Mouse (Mus musculus) CH12.LX (cell line): ENCODE results near the gene Prkn. TPM values are rescaled to one million over a fixed set of nuclear protein-coding genes. Genes with fewer than 3 reads are reported as not detected.

ENCODE experiments used
- DNase-seq: peaks from one replicate; pipeline ENCODE4 v3.0.0-alpha.2; 2013; ENCODE audit errors: extremely low read depth
- H3K27ac ChIP-seq: 2 replicates; pipeline ENCODE4 v1.5.1; 2012; ENCODE audit warnings: low read depth, mild to moderate bottlenecking, control low read depth, moderate library complexity; ENCODE audit not compliant: insufficient read depth
- H3K27me3 ChIP-seq: replicated peaks from 2 replicates; pipeline ENCODE3; 2012; ENCODE audit warnings: inconsistent platforms
- H3K36me3 ChIP-seq, 2 experiments: replicated peaks in 1 of 2; 2 replicates each; pipeline versions ENCODE3 to v1.6.1; 2012; ENCODE audit warnings: inconsistent platforms in 1 of 2, low read length in 1 of 2, mild to moderate bottlenecking in 1 of 2, mixed read lengths in 1 of 2, moderate library complexity in 1 of 2; ENCODE audit not compliant: control insufficient read depth in 1 of 2, insufficient read depth in 1 of 2
- H3K4me1 ChIP-seq, 2 experiments: 2 replicates each; pipeline ENCODE4 v1.6.1; 2012; ENCODE audit warnings: inconsistent platforms in 1 of 2, moderate library complexity in 1 of 2; ENCODE audit not compliant: insufficient read depth in 2 of 2, control insufficient read depth in 1 of 2
- H3K4me2 ChIP-seq: 2 replicates; pipeline ENCODE4 v1.6.1; 2012; ENCODE audit warnings: low read depth, mild to moderate bottlenecking, control low read depth; ENCODE audit not compliant: poor library complexity, insufficient read depth, severe bottlenecking
- H3K4me3 ChIP-seq, 3 experiments: fragments of 150-350 bp in 1 of 3; sonication (generic) in 1 of 3; replicated peaks in 1 of 3; 2 replicates each; pipeline versions ENCODE3 to v1.5.1; 2011 to 2012; ENCODE audit warnings: low read depth in 2 of 3, low read length in 2 of 3, mild to moderate bottlenecking in 2 of 3, moderate library complexity in 2 of 3, control low read depth in 1 of 3, improper control_type of control experiment in 1 of 3, inconsistent platforms in 1 of 3, mixed read lengths in 1 of 3; ENCODE audit not compliant: poor library complexity in 1 of 3
- H3K79me2 ChIP-seq: replicated peaks from 2 replicates; pipeline ENCODE4 v1.6.1; 2012; ENCODE audit warnings: mild to moderate bottlenecking, moderate library complexity; ENCODE audit not compliant: control insufficient read depth, poor library complexity, insufficient read depth, severe bottlenecking; ENCODE audit errors: extremely low read depth
- H3K9ac ChIP-seq: 2 replicates; pipeline ENCODE4 v1.6.1; 2012; ENCODE audit warnings: low read depth, mild to moderate bottlenecking, control low read depth, moderate library complexity; ENCODE audit not compliant: insufficient read depth
- H3K9me3 ChIP-seq: replicated peaks from 2 replicates; pipeline ENCODE3; 2012; ENCODE audit warnings: low read length, inconsistent platforms, mixed read lengths
- BHLHE40 ChIP-seq: IDR thresholded peaks from 2 replicates; pipeline ENCODE4 v1.6.1; 2011; ENCODE audit warnings: mild to moderate bottlenecking, low read depth, low read length, improper control_type of control experiment
- CHD1 ChIP-seq: IDR thresholded peaks from 2 replicates; pipeline ENCODE4 v1.6.1; 2012; ENCODE audit warnings: low read depth, low read length, improper control_type of control experiment, inconsistent platforms
- CHD2 ChIP-seq: IDR thresholded peaks from 2 replicates; pipeline ENCODE4 v1.6.1; 2011; ENCODE audit warnings: low read length, improper control_type of control experiment
- CTCF ChIP-seq, 2 experiments: IDR thresholded peaks in 1 of 2; conservative IDR thresholded peaks in 1 of 2; 2 replicates each; pipeline ENCODE4 v1.5.1; 2011 to 2012; ENCODE audit warnings: low read depth in 2 of 2, low read length in 2 of 2, improper control_type of control experiment in 1 of 2, inconsistent platforms in 1 of 2, mild to moderate bottlenecking in 1 of 2, moderate library complexity in 1 of 2
- ELF1 ChIP-seq: IDR thresholded peaks from 2 replicates; pipeline ENCODE4 v1.6.1; 2014; ENCODE audit warnings: low read depth, mild to moderate bottlenecking, inconsistent platforms, low read length, improper control_type of control experiment
- EP300 ChIP-seq: IDR thresholded peaks from 2 replicates; pipeline ENCODE4 v1.6.1; 2011; ENCODE audit warnings: low read length, improper control_type of control experiment
- GABPA ChIP-seq: IDR thresholded peaks from 2 replicates; pipeline ENCODE4 v1.6.1; 2012; ENCODE audit warnings: low read depth, low read length, improper control_type of control experiment, inconsistent platforms; ENCODE audit not compliant: insufficient replicate concordance
- JUND ChIP-seq: conservative IDR thresholded peaks from 2 replicates; pipeline ENCODE4 v1.6.1; 2011; ENCODE audit warnings: low read depth, low read length, improper control_type of control experiment
- MAX ChIP-seq: IDR thresholded peaks from 2 replicates; pipeline ENCODE4 v1.6.1; 2011; ENCODE audit warnings: low read length, improper control_type of control experiment
- MXI1 ChIP-seq: IDR thresholded peaks from 2 replicates; pipeline ENCODE4 v1.6.1; 2011; ENCODE audit warnings: mild to moderate bottlenecking, low read depth, low read length, improper control_type of control experiment
- MYC ChIP-seq: IDR thresholded peaks from 2 replicates; pipeline ENCODE4 v1.6.1; 2011; ENCODE audit warnings: low read depth, mild to moderate bottlenecking, improper control_type of control experiment, low read length
- NELFE ChIP-seq: IDR thresholded peaks from 2 replicates; pipeline ENCODE4 v1.6.1; 2011; ENCODE audit warnings: low read depth, low read length, improper control_type of control experiment
- NRF1 ChIP-seq: IDR thresholded peaks from 2 replicates; pipeline ENCODE4 v1.6.1; 2014; ENCODE audit warnings: low read depth, mild to moderate bottlenecking, inconsistent platforms, low read length, improper control_type of control experiment, moderate library complexity
- PAX5 ChIP-seq: IDR thresholded peaks from 2 replicates; pipeline ENCODE4 v1.6.1; 2012; ENCODE audit warnings: low read length, inconsistent platforms, mixed read lengths
- POLR2A ChIP-seq: IDR thresholded peaks from 2 replicates; pipeline ENCODE4 v1.6.1; 2011; ENCODE audit warnings: low read depth, mild to moderate bottlenecking, improper control_type of control experiment, low read length
- RAD21 ChIP-seq: IDR thresholded peaks from 2 replicates; pipeline ENCODE4 v1.6.1; 2011; ENCODE audit warnings: low read depth, mild to moderate bottlenecking, low read length, improper control_type of control experiment, moderate library complexity
- SMC3 ChIP-seq: IDR thresholded peaks from 2 replicates; pipeline ENCODE4 v1.6.1; 2011; ENCODE audit warnings: low read depth, low read length, improper control_type of control experiment
- TCF12 ChIP-seq: IDR thresholded peaks from 2 replicates; pipeline ENCODE4 v1.6.1; 2014; ENCODE audit warnings: low read depth, mild to moderate bottlenecking, inconsistent platforms, low read length, improper control_type of control experiment
- USF1 ChIP-seq: IDR thresholded peaks from 2 replicates; pipeline ENCODE4 v1.6.1; 2014; ENCODE audit warnings: low read depth, mild to moderate bottlenecking, inconsistent platforms, low read length, improper control_type of control experiment
- USF2 ChIP-seq: conservative IDR thresholded peaks from 2 replicates; pipeline ENCODE4 v1.6.1; 2011; ENCODE audit warnings: low read depth, low read length, improper control_type of control experiment
- ZC3H11A ChIP-seq: IDR thresholded peaks from 2 replicates; pipeline ENCODE4 v1.6.1; 2012; ENCODE audit warnings: low read depth, mild to moderate bottlenecking, inconsistent platforms, low read length, improper control_type of control experiment
- ZMIZ1 ChIP-seq: IDR thresholded peaks from 2 replicates; pipeline ENCODE4 v1.6.1; 2012; ENCODE audit warnings: low read depth, mild to moderate bottlenecking, inconsistent platforms, low read length, improper control_type of control experiment
- dilution Hi-C: fragments of 300-500 bp; cut with MboI; formaldehyde crosslinking; loops from 2 replicates; pipeline ENCODE4 v1.14.3; 2020; ENCODE audit warnings: low sequenced_read_pairs; ENCODE audit not compliant: extremely low pct_unique_long_range_greater_than_20kb, extremely low pct_ligation_motif_present
- in situ Hi-C: fragments of 300-500 bp; cut with MboI; formaldehyde crosslinking; loops from 3 replicates; pipeline ENCODE4 v1.14.3; 2019; ENCODE audit warnings: low sequenced_read_pairs, low pct_ligation_motif_present, low pct_unique_long_range_greater_than_20kb, mixed read lengths
- polyA plus RNA-seq: library from polyadenylated mRNA; unstranded; fragments of >175 nt; gene quantifications from 2 replicates; pipeline ENCODE4 v1.2.1, GENCODE M21; 2012; ENCODE audit warnings: low read depth; ENCODE audit not compliant: insufficient read length
- total RNA-seq, 2 experiments: library from RNA; depleted of rRNA; stranded (reverse); fragments of 300-350 nt in 1 of 2; fragments of >200 nt in 1 of 2; gene quantifications; 2 replicates each; pipeline ENCODE4 v1.2.3; 2012 to 2014

Gene Prkn
- total and polyA plus RNA-seq, 3 experiments = 0.08 TPM; not detected in 2

GRCm38 (mm10) chr17:11926865-11927386 lies 1086.7 kb downstream of the Prkn start:
- peaks cover 3% of the 10 kb centered on the region for H3K9me3 ChIP-seq
- H3K27ac ChIP-seq = no peak overlapping the region
- dilution Hi-C loops = no loop called here
- DNase-seq = no peak
- H3K36me3 ChIP-seq = no peaks in the 10 kb centered on the region
- TF ChIP-seq MAX (no peak), USF2 (no peak)
- H3K4me2 ChIP-seq = no peak overlapping the region
- no peaks in the 10 kb centered on the region for H3K4me1 ChIP-seq
- no peaks in the 10 kb centered on the region for H3K27me3 ChIP-seq
- H3K9ac ChIP-seq = no peak overlapping the region
- in situ Hi-C loops = no loop called here
- H3K79me2 ChIP-seq = no peaks in the 10 kb centered on the region
- no peak overlapping the region for H3K4me3 ChIP-seq

GRCm38 (mm10) chr17:11931641-11932040 lies 1091.5 kb downstream of the Prkn start:
- in situ Hi-C loops (no loop called here), dilution Hi-C loops (no loop called here)
- H3K9me3 ChIP-seq = peaks cover 4% of the 10 kb centered on the region
- H3K79me2 ChIP-seq = no peaks in the 10 kb centered on the region
- no peak overlapping the region for H3K9ac ChIP-seq
- no peaks in the 10 kb centered on the region for H3K36me3 ChIP-seq
- no peak for DNase-seq
- H3K4me2 ChIP-seq = no peak overlapping the region
- no peaks in the 10 kb centered on the region for H3K27me3 ChIP-seq
- H3K4me3 ChIP-seq = no peak overlapping the region
- TF ChIP-seq ELF1 (no peak), GABPA (no peak), ZMIZ1 (no peak), CTCF (conservative IDR thresholded peaks at IDR 0.05 in 1 of 2, IDR thresholded peaks at IDR 0.05 in 1 of 2; ENCODE audit: low read depth in 2 of 2, low read length in 2 of 2) (no peak), NELFE (no peak), POLR2A (no peak), SMC3 (no peak), MXI1 (no peak), USF1 (no peak), NRF1 (no peak), JUND (no peak), ZC3H11A (no peak), BHLHE40 (no peak), RAD21 (no peak), CHD2 (no peak), TCF12 (no peak), MYC (no peak), CHD1 (no peak), EP300 (no peak), PAX5 (no peak)
- TF ChIP-seq, all 38 proteins: peak for 0
- Histone ChIP-seq H3K27ac (no peak overlapping the region), H3K4me1 (no peaks in the 10 kb centered on the region)
